Mouse (Mus musculus): ENCODE results near the gene D130043K22Rik. TPM values are rescaled to one million over a fixed set of nuclear protein-coding genes. Genes with fewer than 3 reads are reported as not detected.

Gene D130043K22Rik
- total and polyA plus RNA-seq, 2 experiments from 2014 or later, result 6.1 to 13.0 TPM

GRCm38 (mm10) chr13:24816125-24817092 lies 28.5 kb upstream of the D130043K22Rik start:
- 72% methylated on average over 4 of the region's 4 CpGs for WGBS
- no peak overlapping the region for H3K4me3 ChIP-seq (ENCODE audit: low read length)
- H3K9me3 ChIP-seq (ENCODE audit: low read length), result no peaks in the 10 kb centered on the region
- H3K4me2 ChIP-seq (ENCODE audit: low read depth, low read length), result no peak overlapping the region
- H3K27ac ChIP-seq, result no peak overlapping the region
- peaks cover 37% of the 10 kb centered on the region for H3K36me3 ChIP-seq (ENCODE audit: insufficient read depth, low read length)
- TF ChIP-seq CTCF (IDR thresholded peaks at IDR 0.05; ENCODE audit: low read depth), result no peak
- H3K27me3 ChIP-seq (ENCODE audit: insufficient read depth, low read length), result no peaks in the 10 kb centered on the region
- no peak overlapping the region for H3K9ac ChIP-seq (replicated peaks; ENCODE audit: low read length)
- DNase-seq (ENCODE audit: low spot score), result no peak
- no peaks in the 10 kb centered on the region for H3K4me1 ChIP-seq (ENCODE audit: insufficient read depth, low read length)
- ATAC-seq, result peak; percentile 73

GRCm38 (mm10) chr13:24819931-24820330 lies 25.0 kb upstream of the D130043K22Rik start:
- no peak overlapping the region for H3K27ac ChIP-seq
- H3K4me2 ChIP-seq (ENCODE audit: low read depth, low read length), result no peak overlapping the region
- no peaks in the 10 kb centered on the region for H3K27me3 ChIP-seq (ENCODE audit: insufficient read depth, low read length)
- no peak overlapping the region for H3K4me3 ChIP-seq (ENCODE audit: low read length)
- H3K4me1 ChIP-seq (ENCODE audit: insufficient read depth, low read length), result no peaks in the 10 kb centered on the region
- DNase-seq (ENCODE audit: low spot score) (no peak), ATAC-seq (no peak)
- no peaks in the 10 kb centered on the region for H3K9me3 ChIP-seq (ENCODE audit: low read length)
- no peak overlapping the region for H3K9ac ChIP-seq (replicated peaks; ENCODE audit: low read length)
- H3K36me3 ChIP-seq (ENCODE audit: insufficient read depth, low read length), result peaks cover 25% of the 10 kb centered on the region; the same call in 1 of the 2 replicates
- 77% methylated on average over 1 of the region's 1 CpGs for WGBS
- TF ChIP-seq CTCF (IDR thresholded peaks at IDR 0.05; ENCODE audit: low read depth), result no peak

GRCm38 (mm10) chr13:24822663-24823343 lies 22.1 kb upstream of the D130043K22Rik start:
- Histone ChIP-seq H3K4me1 (ENCODE audit: insufficient read depth, low read length) (no peaks in the 10 kb centered on the region), H3K4me2 (ENCODE audit: low read depth, low read length) (no peak overlapping the region), H3K36me3 (ENCODE audit: insufficient read depth, low read length) (peaks cover 13% of the 10 kb centered on the region; the same call in 1 of the 2 replicates), H3K4me3 (ENCODE audit: low read length) (no peak overlapping the region), H3K27me3 (ENCODE audit: insufficient read depth, low read length) (no peaks in the 10 kb centered on the region), H3K9ac (replicated peaks; ENCODE audit: low read length) (no peak overlapping the region), H3K27ac (no peak overlapping the region), H3K9me3 (ENCODE audit: low read length) (no peaks in the 10 kb centered on the region)
- no peak for TF ChIP-seq CTCF (IDR thresholded peaks at IDR 0.05; ENCODE audit: low read depth)
- no peak for ATAC-seq
- WGBS, result 88% methylated on average over 16 of the region's 16 CpGs
- DNase-seq (ENCODE audit: low spot score), result no peak

- Histone ChIP-seq H3K9ac (replicated peaks; ENCODE audit: low read length) (no peak overlapping the region), H3K27ac (no peak overlapping the region), H3K9me3 (ENCODE audit: low read length) (no peaks in the 10 kb centered on the region), H3K4me2 (ENCODE audit: low read depth, low read length) (no peak overlapping the region), H3K36me3 (ENCODE audit: insufficient read depth, low read length) (peaks cover 3% of the 10 kb centered on the region; the same call in 1 of the 2 replicates), H3K27me3 (ENCODE audit: insufficient read depth, low read length) (no peaks in the 10 kb centered on the region), H3K4me3 (ENCODE audit: low read length) (no peak overlapping the region), H3K4me1 (ENCODE audit: insufficient read depth, low read length) (no peaks in the 10 kb centered on the region)
- no peak for ATAC-seq
- DNase-seq (ENCODE audit: low spot score), result no peak
- no peak for TF ChIP-seq CTCF (IDR thresholded peaks at IDR 0.05; ENCODE audit: low read depth)
- 97% methylated on average over 4 of the region's 4 CpGs for WGBS
Observed at GRCm38 (mm10) chr13:24824647-24825046, 20.3 kb upstream of the D130043K22Rik start.

GRCm38 (mm10) chr13:24825587-24825986 lies 19.3 kb upstream of the D130043K22Rik start:
- Histone ChIP-seq H3K4me3 (ENCODE audit: low read length) (no peak overlapping the region), H3K4me1 (ENCODE audit: insufficient read depth, low read length) (no peaks in the 10 kb centered on the region), H3K36me3 (ENCODE audit: insufficient read depth, low read length) (no peaks in the 10 kb centered on the region), H3K9me3 (ENCODE audit: low read length) (no peaks in the 10 kb centered on the region), H3K9ac (replicated peaks; ENCODE audit: low read length) (no peak overlapping the region), H3K4me2 (ENCODE audit: low read depth, low read length) (no peak overlapping the region), H3K27me3 (ENCODE audit: insufficient read depth, low read length) (no peaks in the 10 kb centered on the region), H3K27ac (no peak overlapping the region)
- ATAC-seq (no peak), DNase-seq (ENCODE audit: low spot score) (no peak)
- TF ChIP-seq CTCF (IDR thresholded peaks at IDR 0.05; ENCODE audit: low read depth), result no peak
- 86% methylated on average over 4 of the region's 4 CpGs for WGBS

GRCm38 (mm10) chr13:24826116-24826515 lies 18.8 kb upstream of the D130043K22Rik start:
- WGBS, result 81% methylated on average over 7 of the region's 7 CpGs
- Histone ChIP-seq H3K27me3 (ENCODE audit: insufficient read depth, low read length) (no peaks in the 10 kb centered on the region), H3K4me3 (ENCODE audit: low read length) (no peak overlapping the region), H3K4me2 (ENCODE audit: low read depth, low read length) (no peak overlapping the region), H3K9me3 (ENCODE audit: low read length) (no peaks in the 10 kb centered on the region), H3K36me3 (ENCODE audit: insufficient read depth, low read length) (no peaks in the 10 kb centered on the region), H3K4me1 (ENCODE audit: insufficient read depth, low read length) (no peaks in the 10 kb centered on the region), H3K27ac (no peak overlapping the region), H3K9ac (replicated peaks; ENCODE audit: low read length) (no peak overlapping the region)
- TF ChIP-seq CTCF (IDR thresholded peaks at IDR 0.05; ENCODE audit: low read depth), result no peak
- DNase-seq (ENCODE audit: low spot score) (no peak), ATAC-seq (no peak)

Data from hindbrain, postnatal 0 days (tissue).